Mouse (Mus musculus) T-cell, adult 2 months (primary cell): ENCODE measurements at regions not wholly inside any gene's neighbourhood (a gene's known extent, or its start where the extent isn't known, plus 50 kb on each side); places are given as distances from the start of the nearest gene placed in this dataset.

Experiments
- DNase-seq: peaks from one replicate; pipeline ENCODE4 v3.0.0; 2022; ENCODE audit warnings: low spot score

DNA sequence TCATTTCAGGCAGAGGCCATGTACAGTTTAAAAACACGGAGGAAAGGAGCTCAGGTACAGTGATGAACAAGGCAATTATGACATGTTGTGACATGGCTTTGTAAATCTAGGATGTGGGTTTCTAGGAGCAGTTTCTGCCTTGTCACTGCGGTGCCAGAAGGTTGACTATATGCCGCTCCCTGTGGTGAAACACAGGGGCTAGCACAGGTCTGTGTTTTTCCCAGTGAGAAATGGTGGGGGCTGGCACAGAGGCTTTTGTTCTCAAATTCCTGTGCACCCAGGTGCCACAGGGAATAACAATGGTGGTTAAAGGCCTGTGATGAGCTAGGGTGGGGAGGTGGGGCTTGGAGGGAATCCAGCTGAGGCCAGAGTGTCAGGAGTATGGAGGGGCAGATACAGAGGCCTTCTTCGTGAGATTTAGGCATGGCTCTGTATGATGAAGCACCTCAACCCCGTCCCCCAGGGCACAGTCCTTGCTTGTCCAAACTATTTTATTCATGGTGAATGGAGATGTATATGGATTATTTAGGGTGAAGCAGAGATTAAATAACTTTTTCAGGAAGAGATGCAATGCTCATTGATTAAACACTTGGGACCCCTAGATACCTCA is 80.0 kb upstream of the Inhba start:
- no peak for DNase-seq

DNA sequence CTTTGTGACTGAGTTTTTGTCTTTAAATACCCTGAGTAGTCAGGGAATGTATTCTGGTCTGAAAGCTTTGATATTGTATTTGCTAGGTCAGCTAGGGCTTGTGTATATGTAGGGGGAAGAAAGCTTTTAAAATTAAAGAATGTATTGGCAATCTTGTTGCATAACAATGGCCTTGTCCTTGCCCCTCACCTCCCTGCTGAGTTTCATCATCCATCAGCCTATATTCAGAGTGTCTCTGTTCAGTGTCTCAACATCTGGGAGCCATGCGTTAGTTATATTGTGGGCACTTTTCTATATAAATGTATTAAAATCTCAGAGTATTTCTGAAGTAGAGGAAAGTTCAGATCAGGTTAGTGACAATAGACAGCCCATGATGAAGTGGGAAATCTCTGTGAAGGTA is 76.0 kb upstream of the Inhba start:
- no peak for DNase-seq

DNA sequence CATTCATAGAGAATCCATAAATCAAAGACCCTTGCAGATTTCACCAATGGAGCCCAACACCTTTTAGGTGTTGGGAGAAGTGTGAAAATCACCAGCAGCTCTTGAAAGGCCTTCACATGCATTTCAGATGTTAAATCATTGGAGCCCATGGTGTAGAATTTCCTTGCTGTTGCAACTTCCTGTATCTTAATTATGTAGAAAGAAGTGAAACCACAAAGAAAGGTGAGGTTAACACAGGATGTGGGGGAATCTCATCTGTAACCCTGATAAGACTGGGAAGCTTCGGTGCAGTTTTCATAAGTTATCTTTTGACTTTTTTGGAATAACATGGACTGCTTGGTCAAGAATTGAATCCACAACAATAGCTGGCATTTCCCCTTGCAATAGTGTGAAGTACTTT is 75.5 kb upstream of the Inhba start:
- DNase-seq = peak; percentile 23

GRCm38 (mm10) chr13:15950143-15950542 is 61.5 kb upstream of the Inhba start:
- no peak for DNase-seq

- DNase-seq = no peak
Measured at GRCm38 (mm10) chr13:15950885-15951610, 60.6 kb upstream of the Inhba start.
